Mouse (Mus musculus): Measurements from ENCODE around the gene Emilin1.

DNA sequence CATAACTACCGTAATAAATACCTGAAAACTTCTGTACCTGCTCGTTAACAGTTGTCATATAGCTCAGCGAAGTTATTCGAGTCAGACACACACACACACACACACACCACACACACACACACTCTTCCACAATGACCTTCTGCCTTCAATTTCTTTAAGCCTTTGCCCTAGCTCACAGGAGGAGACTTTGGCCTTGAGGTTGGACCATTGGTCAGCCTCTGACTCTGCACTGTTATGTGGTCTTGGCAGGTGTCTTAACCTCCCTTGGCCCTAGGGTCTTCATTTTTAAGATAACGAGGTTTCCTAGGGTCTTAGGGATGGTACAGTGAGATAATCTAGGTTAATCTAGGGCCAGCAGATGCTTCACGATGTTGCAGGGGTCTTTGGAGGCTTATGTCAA lies 31.1 kb downstream of the Emilin1 start:
- no peak for TF ChIP-seq CTCF (IDR thresholded peaks at IDR 0.05; ENCODE audit: low read depth, low read length)
- TF ChIP-seq POLR2A (IDR thresholded peaks at IDR 0.05; ENCODE audit: insufficient read depth, low read length), result no peak
- no peak for TF ChIP-seq EP300 (IDR thresholded peaks at IDR 0.05; ENCODE audit: insufficient read depth, low read depth, low read length)
